Mouse (Mus musculus): ENCODE measurements around the gene Grm8. TPM values are rescaled to one million over a fixed set of nuclear protein-coding genes. Genes with fewer than 3 reads are reported as not detected.
A peak's percentile ranks its signal among the peaks of the same experiment; 100 is the strongest.

Gene Grm8
- polyA plus RNA-seq, 1 experiment = 0.51 TPM

- Histone ChIP-seq H3K4me1 (replicated peaks; ENCODE audit: control insufficient read depth, insufficient read depth, low read length) (no peaks in the 10 kb centered on the region), H3K27ac (ENCODE audit: control insufficient read depth, insufficient read depth, low read length) (no peak overlapping the region), H3K4me3 (ENCODE audit: control insufficient read depth, insufficient read depth, low read length) (no peak overlapping the region), H3K27me3 (ENCODE audit: control insufficient read depth, insufficient read depth, low read length) (no peaks in the 10 kb centered on the region), H3K36me3 (ENCODE audit: control insufficient read depth, insufficient read depth, low read length) (no peaks in the 10 kb centered on the region)
- 70% methylated on average over 6 of the region's 6 CpGs for WGBS
- DNase-seq = no peak
- no peak for TF ChIP-seq POLR2A (IDR thresholded peaks at IDR 0.05; ENCODE audit: control insufficient read depth, extremely low read depth, insufficient read depth, low read length, poor library complexity)
- TF ChIP-seq CTCF (IDR thresholded peaks at IDR 0.05; ENCODE audit: borderline replicate concordance, control insufficient read depth, extremely low read depth, insufficient read depth, low read length, poor library complexity) = no peak
Observed at GRCm38 (mm10) chr6:27661747-27662435, 473.1 kb downstream of the Grm8 start.

GRCm38 (mm10) chr6:27657520-27657919 lies 477.5 kb downstream of the Grm8 start:
- H3K4me3 ChIP-seq (ENCODE audit: control insufficient read depth, insufficient read depth, low read length) = no peak overlapping the region
- TF ChIP-seq CTCF (IDR thresholded peaks at IDR 0.05; ENCODE audit: borderline replicate concordance, control insufficient read depth, extremely low read depth, insufficient read depth, low read length, poor library complexity) (no peak), POLR2A (IDR thresholded peaks at IDR 0.05; ENCODE audit: control insufficient read depth, extremely low read depth, insufficient read depth, low read length, poor library complexity) (no peak)
- WGBS = 84% methylated on average over 1 of the region's 1 CpGs
- H3K27ac ChIP-seq (ENCODE audit: control insufficient read depth, insufficient read depth, low read length) = no peak overlapping the region
- H3K27me3 ChIP-seq (ENCODE audit: control insufficient read depth, insufficient read depth, low read length) = no peaks in the 10 kb centered on the region
- H3K36me3 ChIP-seq (ENCODE audit: control insufficient read depth, insufficient read depth, low read length) = no peaks in the 10 kb centered on the region
- DNase-seq = peak; percentile 4
- no peaks in the 10 kb centered on the region for H3K4me1 ChIP-seq (replicated peaks; ENCODE audit: control insufficient read depth, insufficient read depth, low read length)

DNA sequence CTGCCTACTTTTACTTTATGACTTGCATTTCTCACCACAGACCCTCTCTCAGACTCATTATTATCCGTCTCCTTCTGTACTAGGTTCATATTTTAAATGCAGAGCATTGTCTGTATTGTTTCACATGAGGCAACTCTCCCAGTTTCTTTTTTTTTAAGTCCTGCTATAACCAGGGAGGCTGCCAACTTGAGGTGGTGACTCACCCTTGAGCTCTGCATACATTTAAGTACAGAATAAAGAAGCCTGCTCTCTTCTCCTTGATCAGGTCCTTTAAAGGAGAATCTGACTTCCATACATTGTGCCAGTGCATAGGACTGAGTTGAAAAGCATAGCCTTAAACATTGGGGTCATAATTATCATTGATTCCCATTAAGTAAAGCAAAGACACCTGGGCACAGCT lies 488.5 kb downstream of the Grm8 start:
- H3K36me3 ChIP-seq (ENCODE audit: control insufficient read depth, insufficient read depth, low read length) = no peaks in the 10 kb centered on the region
- no peak overlapping the region for H3K4me3 ChIP-seq (ENCODE audit: control insufficient read depth, insufficient read depth, low read length)
- no peak for TF ChIP-seq CTCF (IDR thresholded peaks at IDR 0.05; ENCODE audit: borderline replicate concordance, control insufficient read depth, extremely low read depth, insufficient read depth, low read length, poor library complexity)
- no peak for TF ChIP-seq POLR2A (IDR thresholded peaks at IDR 0.05; ENCODE audit: control insufficient read depth, extremely low read depth, insufficient read depth, low read length, poor library complexity)
- no peaks in the 10 kb centered on the region for H3K4me1 ChIP-seq (replicated peaks; ENCODE audit: control insufficient read depth, insufficient read depth, low read length)
- no peak for DNase-seq
- 97% methylated on average over 1 of the region's 1 CpGs for WGBS
- no peak overlapping the region for H3K27ac ChIP-seq (ENCODE audit: control insufficient read depth, insufficient read depth, low read length)
- no peaks in the 10 kb centered on the region for H3K27me3 ChIP-seq (ENCODE audit: control insufficient read depth, insufficient read depth, low read length)

GRCm38 (mm10) chr6:27645054-27645453 lies 489.9 kb downstream of the Grm8 start:
- H3K27ac ChIP-seq (ENCODE audit: control insufficient read depth, insufficient read depth, low read length) = no peak overlapping the region

DNA sequence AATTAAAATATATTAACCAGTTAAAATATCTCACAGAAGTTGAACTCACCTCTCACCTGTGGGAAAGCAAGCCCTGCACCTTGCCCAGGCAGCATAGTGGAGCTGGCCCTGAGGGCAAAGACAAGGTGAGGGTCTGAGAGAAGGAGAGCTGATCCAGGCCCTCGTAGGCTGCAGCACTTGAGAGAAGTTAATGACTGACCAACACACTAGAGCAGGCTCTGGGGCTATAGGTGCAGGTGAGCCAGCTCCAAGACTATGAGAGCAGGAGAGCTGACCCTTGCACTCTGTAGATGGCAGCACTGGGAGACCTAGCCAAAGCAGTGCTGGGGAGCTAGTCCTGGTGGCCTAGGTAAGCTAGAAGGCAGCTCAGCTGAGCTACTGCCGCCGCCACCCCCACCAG lies 499.1 kb downstream of the Grm8 start:
- DNase-seq = no peak
- Histone ChIP-seq H3K27me3 (ENCODE audit: control insufficient read depth, insufficient read depth, low read length) (no peaks in the 10 kb centered on the region), H3K4me1 (replicated peaks; ENCODE audit: control insufficient read depth, insufficient read depth, low read length) (no peaks in the 10 kb centered on the region), H3K4me3 (ENCODE audit: control insufficient read depth, insufficient read depth, low read length) (no peak overlapping the region), H3K36me3 (ENCODE audit: control insufficient read depth, insufficient read depth, low read length) (no peaks in the 10 kb centered on the region), H3K27ac (ENCODE audit: control insufficient read depth, insufficient read depth, low read length) (no peak overlapping the region)
- WGBS = 89% methylated on average over 3 of the region's 3 CpGs
- TF ChIP-seq CTCF (IDR thresholded peaks at IDR 0.05; ENCODE audit: borderline replicate concordance, control insufficient read depth, extremely low read depth, insufficient read depth, low read length, poor library complexity) = no peak

More at GRCm38 (mm10) chr6:27645054-27645453, 489.9 kb downstream of the Grm8 start:
- Histone ChIP-seq H3K36me3 (ENCODE audit: control insufficient read depth, insufficient read depth, low read length) (no peaks in the 10 kb centered on the region), H3K4me3 (ENCODE audit: control insufficient read depth, insufficient read depth, low read length) (no peak overlapping the region), H3K4me1 (replicated peaks; ENCODE audit: control insufficient read depth, insufficient read depth, low read length) (no peaks in the 10 kb centered on the region), H3K27me3 (ENCODE audit: control insufficient read depth, insufficient read depth, low read length) (no peaks in the 10 kb centered on the region)
- TF ChIP-seq POLR2A (IDR thresholded peaks at IDR 0.05; ENCODE audit: control insufficient read depth, extremely low read depth, insufficient read depth, low read length, poor library complexity) = no peak
- no peak for TF ChIP-seq CTCF (IDR thresholded peaks at IDR 0.05; ENCODE audit: borderline replicate concordance, control insufficient read depth, extremely low read depth, insufficient read depth, low read length, poor library complexity)
- 63% methylated on average over 5 of the region's 5 CpGs for WGBS
- no peak for DNase-seq

DNA sequence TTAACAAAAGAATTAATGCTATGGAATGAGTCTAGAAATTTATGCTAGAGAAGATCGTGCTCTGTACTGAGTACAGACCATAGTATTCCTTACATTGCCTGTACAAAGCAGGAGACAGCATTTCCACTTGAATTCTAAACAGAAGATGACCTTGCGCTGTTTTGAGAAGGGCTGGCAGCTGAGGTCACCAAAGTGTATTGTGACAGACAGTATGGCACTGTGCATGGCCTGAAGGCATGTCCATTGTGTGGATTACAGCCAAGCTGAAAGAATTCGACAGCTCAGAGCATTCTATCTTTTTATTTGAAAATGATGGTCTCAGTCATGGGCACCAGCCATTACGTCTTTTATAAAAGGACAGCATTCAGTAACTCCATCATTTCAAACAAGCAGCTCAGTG lies 517.5 kb downstream of the Grm8 start:
- no peak for DNase-seq
- WGBS = 94% methylated on average over 4 of the region's 4 CpGs
- TF ChIP-seq CTCF (IDR thresholded peaks at IDR 0.05; ENCODE audit: borderline replicate concordance, control insufficient read depth, extremely low read depth, insufficient read depth, low read length, poor library complexity) = no peak
- TF ChIP-seq POLR2A (IDR thresholded peaks at IDR 0.05; ENCODE audit: control insufficient read depth, extremely low read depth, insufficient read depth, low read length, poor library complexity) = no peak

GRCm38 (mm10) chr6:27580485-27580884 lies 554.5 kb downstream of the Grm8 start:
- DNase-seq = no peak
- Histone ChIP-seq H3K4me1 (replicated peaks; ENCODE audit: control insufficient read depth, insufficient read depth, low read length) (no peaks in the 10 kb centered on the region), H3K4me3 (ENCODE audit: control insufficient read depth, insufficient read depth, low read length) (no peak overlapping the region), H3K36me3 (ENCODE audit: control insufficient read depth, insufficient read depth, low read length) (no peaks in the 10 kb centered on the region), H3K27ac (ENCODE audit: control insufficient read depth, insufficient read depth, low read length) (no peak overlapping the region), H3K27me3 (ENCODE audit: control insufficient read depth, insufficient read depth, low read length) (no peaks in the 10 kb centered on the region)
- 92% methylated on average over 2 of the region's 2 CpGs for WGBS
- no peak for TF ChIP-seq POLR2A (IDR thresholded peaks at IDR 0.05; ENCODE audit: control insufficient read depth, extremely low read depth, insufficient read depth, low read length, poor library complexity)
- no peak for TF ChIP-seq CTCF (IDR thresholded peaks at IDR 0.05; ENCODE audit: borderline replicate concordance, control insufficient read depth, extremely low read depth, insufficient read depth, low read length, poor library complexity)

More for the DNA sequence above, 517.5 kb downstream of the Grm8 start:
- no peak overlapping the region for H3K27ac ChIP-seq (ENCODE audit: control insufficient read depth, insufficient read depth, low read length)
- H3K4me1 ChIP-seq (replicated peaks; ENCODE audit: control insufficient read depth, insufficient read depth, low read length) = no peaks in the 10 kb centered on the region
- no peaks in the 10 kb centered on the region for H3K36me3 ChIP-seq (ENCODE audit: control insufficient read depth, insufficient read depth, low read length)
- no peaks in the 10 kb centered on the region for H3K27me3 ChIP-seq (ENCODE audit: control insufficient read depth, insufficient read depth, low read length)
- H3K4me3 ChIP-seq (ENCODE audit: control insufficient read depth, insufficient read depth, low read length) = no peak overlapping the region
